Mouse (Mus musculus) embryonic fibroblast, embryonic 13.5 days (primary cell): ENCODE results near the gene Il4i1. TPM values are rescaled to one million over a fixed set of nuclear protein-coding genes. Genes with fewer than 3 reads are reported as not detected.
A peak's percentile ranks its signal among the peaks of the same experiment; 100 is the strongest.

Experiments used
- H3K27ac ChIP-seq: 2 replicates; pipeline ENCODE4 v1.5.1; 2012; ENCODE audit warnings: low read length, control low read depth, inconsistent platforms; ENCODE audit not compliant: insufficient read depth
- H3K4me1 ChIP-seq: 2 replicates; pipeline ENCODE4 v1.6.1; 2011; ENCODE audit warnings: low read length; ENCODE audit not compliant: control insufficient read depth, insufficient read depth
- H3K4me3 ChIP-seq: 2 replicates; pipeline ENCODE4 v1.5.1; 2011; ENCODE audit warnings: mild to moderate bottlenecking, control low read depth, low read length; ENCODE audit not compliant: insufficient read depth
- CTCF ChIP-seq: IDR thresholded peaks from 2 replicates; pipeline ENCODE4 v1.5.1; 2011; ENCODE audit warnings: mild to moderate bottlenecking, control low read depth, low read length, moderate library complexity, borderline replicate concordance; ENCODE audit not compliant: insufficient read depth
- POLR2A ChIP-seq: IDR thresholded peaks from 2 replicates; pipeline ENCODE4 v1.6.1; 2011; ENCODE audit warnings: low read depth, mild to moderate bottlenecking, control low read depth, low read length, moderate library complexity
- polyA plus RNA-seq: library from polyadenylated mRNA; stranded (reverse); fragments of >200 nt; gene quantifications from 2 replicates; pipeline ENCODE4 v1.2.4, GENCODE M21; 2011; ENCODE audit warnings: low read depth; ENCODE audit not compliant: missing spikeins, insufficient read length

Gene Il4i1
- polyA plus RNA-seq, 1 experiment = 2.3 TPM

GRCm38 (mm10) chr7:44846804-44847203 lies 30.6 kb downstream of the Il4i1 start:
- peaks cover 13% of the 10 kb centered on the region for H3K4me1 ChIP-seq
- H3K27ac ChIP-seq = no peak overlapping the region
- no peak for TF ChIP-seq CTCF
- TF ChIP-seq POLR2A = no peak
- no peak overlapping the region for H3K4me3 ChIP-seq

- H3K4me1 ChIP-seq = peaks cover 13% of the 10 kb centered on the region
- no peak for TF ChIP-seq CTCF
- no peak for TF ChIP-seq POLR2A
- H3K27ac ChIP-seq = no peak overlapping the region
- peak overlapping the region; percentile 60 for H3K4me3 ChIP-seq
Measured at GRCm38 (mm10) chr7:44847772-44848171, 31.6 kb downstream of the Il4i1 start.

DNA sequence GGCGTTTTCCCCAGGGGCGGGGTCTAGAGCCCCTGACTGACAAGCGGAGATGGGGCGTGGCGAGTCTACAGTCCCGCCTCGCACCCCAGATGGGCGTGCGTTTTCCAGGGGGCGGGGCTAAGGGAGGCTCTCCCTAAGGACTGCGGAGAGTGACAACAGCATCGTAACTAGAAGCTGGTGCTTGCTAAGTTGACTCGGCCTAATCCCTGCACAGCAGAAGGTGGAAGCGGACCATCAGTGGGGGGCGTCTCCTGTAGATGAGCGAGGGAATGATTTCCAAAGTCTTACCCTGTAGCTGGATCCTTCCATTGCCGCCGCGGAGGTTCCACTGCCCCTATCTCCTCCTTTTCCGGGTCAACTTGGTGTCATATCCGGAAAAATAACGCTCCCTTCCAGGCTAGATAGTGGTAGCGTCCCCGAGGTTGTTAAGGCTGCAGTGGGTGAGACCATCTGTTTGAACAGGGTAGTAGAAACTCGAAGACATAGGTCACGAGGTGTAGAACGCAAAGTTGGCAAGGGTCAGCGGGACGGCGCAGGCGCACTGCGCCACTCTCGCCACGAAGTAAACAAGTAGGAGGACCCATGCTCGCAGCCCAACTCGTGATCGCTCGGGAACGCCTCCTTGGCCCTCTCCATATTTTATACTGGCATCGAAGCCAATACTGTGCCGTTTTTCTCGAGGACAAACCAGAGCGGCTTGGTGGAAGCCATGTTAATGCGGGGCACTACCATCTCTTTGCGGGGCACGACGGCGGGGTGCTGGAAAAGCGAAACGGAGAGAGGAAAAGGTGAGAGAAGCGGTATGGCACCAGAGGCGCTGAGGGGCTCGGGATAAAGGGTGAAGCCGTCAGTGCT lies 32.6 kb downstream of the Il4i1 start, which contains the start of the genes Akt1s1 and Tbc1d17:
Akt1s1 (plus strand) TSS at position 431 of the 855 bp plus-strand sequence.
Tbc1d17 (minus strand) TSS at position 519 of the 855 bp plus-strand sequence.
- TF ChIP-seq CTCF (no peak), POLR2A (peak; percentile 49)
- Histone ChIP-seq H3K27ac (peak within 1 kb of the TSS; percentile 92), H3K4me1 (peaks cover 17% of the 10 kb centered on the region), H3K4me3 (peak within 1 kb of the TSS; percentile 60)

- Histone ChIP-seq H3K27ac (peak overlapping the region; percentile 92), H3K4me1 (peaks cover 17% of the 10 kb centered on the region), H3K4me3 (peak overlapping the region; percentile 60)
- TF ChIP-seq CTCF (no peak), POLR2A (peak; percentile 76)
Measured at GRCm38 (mm10) chr7:44849416-44850111, 33.4 kb downstream of the Il4i1 start.

DNA sequence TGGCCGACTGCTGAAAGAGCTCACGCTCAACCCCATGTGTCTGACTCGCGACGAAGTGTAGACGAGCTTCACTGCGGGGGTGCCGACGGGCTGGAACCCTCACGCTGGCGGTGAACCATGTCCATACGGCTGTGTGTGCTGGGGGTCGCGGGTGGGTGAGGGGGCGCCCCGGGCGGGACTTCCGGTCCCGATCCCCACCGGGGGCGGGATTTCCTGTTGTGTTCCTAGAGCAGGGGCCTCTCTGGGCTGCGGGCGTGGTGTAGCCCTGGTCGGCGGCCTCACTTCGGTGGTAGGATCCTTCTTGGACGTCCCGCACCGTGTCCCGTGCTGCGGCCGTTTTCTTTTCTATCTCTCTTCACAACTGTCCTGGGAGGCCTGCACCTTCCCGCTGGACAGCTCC lies 34.0 kb downstream of the Il4i1 start:
- TF ChIP-seq CTCF (no peak), POLR2A (peak; percentile 53; the same call in 1 of the 2 replicates)
- Histone ChIP-seq H3K4me1 (peaks cover 17% of the 10 kb centered on the region), H3K27ac (peak overlapping the region; percentile 92), H3K4me3 (peak overlapping the region; percentile 60)

DNA sequence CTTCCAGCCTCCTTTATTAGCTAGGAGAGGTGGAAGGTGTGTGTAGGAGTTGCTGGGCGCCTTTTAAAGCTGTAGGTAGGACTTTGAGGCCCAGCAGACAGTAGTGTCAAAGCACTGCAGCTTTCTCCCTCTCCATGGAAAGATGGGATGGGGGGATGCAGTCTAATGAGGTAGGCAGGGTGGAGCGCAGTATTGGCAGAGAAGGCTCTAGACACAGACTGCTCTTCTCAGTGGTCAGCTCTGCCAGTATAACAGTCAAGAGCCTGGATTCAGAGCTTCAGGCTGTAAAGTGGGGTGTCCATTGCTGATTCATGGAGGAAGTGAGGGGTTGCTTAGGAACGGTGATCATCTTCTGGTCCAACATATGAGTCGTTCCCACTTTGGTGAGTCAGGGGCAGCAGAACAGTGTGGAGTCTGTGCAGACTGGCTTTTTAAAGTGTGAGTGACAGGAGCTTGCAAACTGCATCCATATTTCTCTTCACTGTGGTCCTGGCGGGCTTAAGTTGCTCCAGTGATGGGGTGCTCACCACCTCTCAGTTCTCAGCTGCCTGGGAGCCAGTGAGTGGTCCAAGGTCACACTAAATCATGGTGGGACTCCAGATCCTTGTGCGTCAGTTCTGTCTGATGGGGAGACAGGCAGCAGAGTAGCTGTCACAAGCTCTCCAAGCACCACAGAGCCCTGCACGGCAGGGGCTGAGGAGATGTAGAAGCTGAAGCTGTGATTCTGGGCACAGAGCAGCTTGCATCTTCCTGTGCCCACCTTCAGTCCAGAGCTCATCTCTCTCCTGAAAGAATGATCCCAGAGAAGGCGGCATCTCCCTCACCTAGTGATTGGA lies 34.8 kb downstream of the Il4i1 start:
- no peak for TF ChIP-seq CTCF
- TF ChIP-seq POLR2A = no peak; the same call in 1 of the 2 replicates
- peaks cover 17% of the 10 kb centered on the region for H3K4me1 ChIP-seq
- H3K27ac ChIP-seq = peak overlapping the region; percentile 92
- H3K4me3 ChIP-seq = peak overlapping the region; percentile 60

DNA sequence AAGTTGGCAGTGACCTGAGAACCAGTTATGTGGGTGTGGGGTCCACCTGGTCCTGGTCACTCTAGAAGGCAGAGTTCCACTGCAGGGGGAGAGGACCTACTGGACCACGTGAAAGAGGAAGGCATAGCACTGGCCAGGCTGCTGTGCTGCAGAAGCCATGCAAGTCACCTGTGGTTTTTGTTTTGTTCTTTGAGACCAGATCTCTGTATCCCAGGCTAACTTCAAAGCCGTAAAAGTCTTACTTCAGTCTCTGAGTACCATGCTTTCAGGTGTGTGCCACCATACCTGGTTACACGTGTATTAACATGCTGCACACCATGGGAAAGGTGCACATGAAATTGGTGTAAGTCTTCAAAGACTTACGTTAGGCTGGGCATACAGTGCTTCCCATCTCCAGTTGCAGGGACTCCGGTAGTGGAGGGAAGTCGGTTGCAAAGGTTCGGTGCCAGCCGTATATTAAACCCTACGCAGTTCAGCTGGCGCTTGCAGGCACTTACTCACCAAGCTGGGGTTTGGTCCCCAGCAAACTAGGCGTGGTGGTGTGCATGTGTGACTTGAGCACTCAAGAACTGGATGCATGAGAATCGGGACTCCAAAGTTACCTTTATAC lies 35.5 kb downstream of the Il4i1 start:
- peaks cover 17% of the 10 kb centered on the region for H3K4me1 ChIP-seq
- no peak overlapping the region for H3K27ac ChIP-seq
- no peak overlapping the region for H3K4me3 ChIP-seq
- TF ChIP-seq CTCF (no peak), POLR2A (0 out of 2 replicates have a peak, but pooled peaks have one; percentile 23)

DNA sequence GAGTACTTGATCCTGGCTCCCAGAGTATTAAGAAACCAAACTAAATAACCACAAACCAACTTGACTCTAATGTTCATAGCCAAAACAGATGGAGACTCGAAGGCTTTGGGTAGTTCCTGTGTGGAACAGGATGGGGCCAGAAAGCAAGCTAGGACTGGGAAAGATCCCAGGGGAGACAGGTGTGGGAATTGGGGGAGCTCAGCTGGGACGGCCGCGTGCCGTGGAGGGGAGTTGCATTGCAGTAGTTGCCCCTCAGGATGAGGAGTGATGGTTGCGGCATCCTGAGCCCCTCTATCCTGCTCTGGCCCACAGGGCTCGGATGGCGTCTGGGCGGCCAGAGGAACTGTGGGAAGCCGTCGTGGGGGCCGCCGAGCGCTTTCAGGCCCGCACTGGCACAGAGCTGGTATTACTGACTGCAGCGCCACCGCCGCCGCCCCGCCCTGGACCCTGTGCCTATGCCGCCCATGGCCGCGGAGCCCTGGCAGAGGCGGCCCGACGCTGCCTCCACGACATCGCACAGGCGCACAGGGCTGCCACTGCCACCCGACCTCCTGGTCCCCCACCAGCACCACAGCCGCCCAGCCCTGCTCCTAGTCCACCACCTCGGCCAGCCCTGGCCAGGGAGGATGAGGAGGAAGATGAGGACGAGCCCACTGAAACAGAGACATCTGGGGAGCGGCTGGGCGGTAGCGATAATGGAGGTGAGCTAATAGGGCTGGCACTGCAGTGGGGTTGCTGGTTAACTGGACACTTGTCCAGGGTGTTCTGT lies 36.3 kb downstream of the Il4i1 start:
- H3K27ac ChIP-seq = no peak overlapping the region
- no peak overlapping the region for H3K4me3 ChIP-seq
- peaks cover 16% of the 10 kb centered on the region for H3K4me1 ChIP-seq
- no peak; the same call in 1 of the 2 replicates for TF ChIP-seq POLR2A
- TF ChIP-seq CTCF = no peak
